Mouse (Mus musculus): ENCODE data around the gene Apc2. TPM values are rescaled to one million over a fixed set of nuclear protein-coding genes. Genes with fewer than 3 reads are reported as not detected.
A peak's percentile ranks its signal among the peaks of the same experiment; 100 is the strongest.

The Apc2 gene
- polyA plus RNA-seq, 1 experiment from 2014 or later = 0.96 TPM

- 58% methylated on average over 54 of the region's 54 CpGs for WGBS
- no peak overlapping the region for H3K27ac ChIP-seq
- H3K36me3 ChIP-seq = peaks cover 3% of the 10 kb centered on the region; the same call in 1 of the 2 replicates
- ATAC-seq (replicated peaks; ENCODE audit: insufficient number of reproducible peaks, insufficient read depth, low FRiP score, low read depth) = no peak
- H3K4me2 ChIP-seq = no peak overlapping the region
- no peaks in the 10 kb centered on the region for H3K9me3 ChIP-seq (replicated peaks)
- peaks cover 92% of the 10 kb centered on the region for H3K27me3 ChIP-seq
- H3K9ac ChIP-seq = no peak overlapping the region
- H3K4me1 ChIP-seq (replicated peaks) = peaks cover 50% of the 10 kb centered on the region
- H3K4me3 ChIP-seq = no peak overlapping the region
Observed at GRCm38 (mm10) chr10:80312586-80313504, 17.1 kb downstream of the Apc2 start.

GRCm38 (mm10) chr10:80313627-80314201 is 17.9 kb downstream of the Apc2 start:
- H3K27me3 ChIP-seq = peaks cover 89% of the 10 kb centered on the region
- no peak overlapping the region for H3K27ac ChIP-seq
- peaks cover 12% of the 10 kb centered on the region; the same call in 1 of the 2 replicates for H3K36me3 ChIP-seq
- H3K4me1 ChIP-seq (replicated peaks) = peaks cover 50% of the 10 kb centered on the region
- H3K4me2 ChIP-seq = peak overlapping the region; percentile 28
- H3K9me3 ChIP-seq (replicated peaks) = no peaks in the 10 kb centered on the region
- H3K4me3 ChIP-seq = no peak overlapping the region; the same call in 1 of the 2 replicates
- H3K9ac ChIP-seq = no peak overlapping the region
- no peak for ATAC-seq (replicated peaks; ENCODE audit: insufficient number of reproducible peaks, insufficient read depth, low FRiP score, low read depth)
- WGBS = 27% methylated on average over 20 of the region's 20 CpGs

- H3K9ac ChIP-seq = no peak overlapping the region
- 40% methylated on average over 16 of the region's 16 CpGs for WGBS
- peaks cover 54% of the 10 kb centered on the region for H3K4me1 ChIP-seq (replicated peaks)
- no peak overlapping the region for H3K27ac ChIP-seq
- H3K36me3 ChIP-seq = peaks cover 12% of the 10 kb centered on the region; the same call in 1 of the 2 replicates
- H3K9me3 ChIP-seq (replicated peaks) = no peaks in the 10 kb centered on the region
- H3K4me2 ChIP-seq = no peak overlapping the region
- H3K4me3 ChIP-seq = no peak overlapping the region
- peaks cover 80% of the 10 kb centered on the region for H3K27me3 ChIP-seq
- no peak for ATAC-seq (replicated peaks; ENCODE audit: insufficient number of reproducible peaks, insufficient read depth, low FRiP score, low read depth)
Observed at GRCm38 (mm10) chr10:80314494-80315001, 18.8 kb downstream of the Apc2 start.

- no peak for ATAC-seq (replicated peaks; ENCODE audit: insufficient number of reproducible peaks, insufficient read depth, low FRiP score, low read depth)
Observed at GRCm38 (mm10) chr10:80315315-80315714, 19.5 kb downstream of the Apc2 start.

GRCm38 (mm10) chr10:80316359-80316781 is 20.6 kb downstream of the Apc2 start:
- Histone ChIP-seq H3K27ac (peak overlapping the region; percentile 33; the same call in 1 of the 2 replicates), H3K4me2 (peak overlapping the region; percentile 33), H3K4me3 (no peak overlapping the region), H3K27me3 (peaks cover 64% of the 10 kb centered on the region), H3K9ac (no peak overlapping the region; the same call in 1 of the 2 replicates), H3K36me3 (peaks cover 12% of the 10 kb centered on the region; the same call in 1 of the 2 replicates), H3K9me3 (replicated peaks) (no peaks in the 10 kb centered on the region), H3K4me1 (replicated peaks) (peaks cover 60% of the 10 kb centered on the region)
- peak; percentile 19; the same call in 1 of the 2 replicates for ATAC-seq (replicated peaks; ENCODE audit: insufficient number of reproducible peaks, insufficient read depth, low FRiP score, low read depth)
- 18% methylated on average over 11 of the region's 11 CpGs for whole genome bisulfite sequencing

More at GRCm38 (mm10) chr10:80315315-80315714, 19.5 kb downstream of the Apc2 start:
- peaks cover 12% of the 10 kb centered on the region; the same call in 1 of the 2 replicates for H3K36me3 ChIP-seq
- no peak overlapping the region for H3K4me2 ChIP-seq
- peaks cover 74% of the 10 kb centered on the region for H3K27me3 ChIP-seq
- no peaks in the 10 kb centered on the region for H3K9me3 ChIP-seq (replicated peaks)
- no peak overlapping the region for H3K9ac ChIP-seq
- H3K4me1 ChIP-seq (replicated peaks) = peaks cover 57% of the 10 kb centered on the region
- no peak overlapping the region for H3K27ac ChIP-seq
- 45% methylated on average over 27 of the region's 27 CpGs for WGBS
- H3K4me3 ChIP-seq = no peak overlapping the region

- Histone ChIP-seq H3K9ac (no peak overlapping the region), H3K4me3 (no peak overlapping the region), H3K4me2 (peak overlapping the region; percentile 33; the same call in 1 of the 2 replicates), H3K9me3 (replicated peaks) (no peaks in the 10 kb centered on the region), H3K27me3 (peaks cover 57% of the 10 kb centered on the region), H3K27ac (no peak overlapping the region), H3K36me3 (peaks cover 12% of the 10 kb centered on the region; the same call in 1 of the 2 replicates), H3K4me1 (replicated peaks) (peaks cover 60% of the 10 kb centered on the region)
- ATAC-seq (replicated peaks; ENCODE audit: insufficient number of reproducible peaks, insufficient read depth, low FRiP score, low read depth) = no peak
- 54% methylated on average over 10 of the region's 10 CpGs for WGBS
Observed at GRCm38 (mm10) chr10:80317011-80317410, 21.2 kb downstream of the Apc2 start.

- Histone ChIP-seq H3K27ac (peak within 1 kb of the TSS; percentile 74), H3K4me3 (peak within 1 kb of the TSS; percentile 96), H3K4me1 (replicated peaks) (peaks cover 51% of the 10 kb centered on the region), H3K36me3 (peaks cover 12% of the 10 kb centered on the region; the same call in 1 of the 2 replicates), H3K9ac (peak within 1 kb of the TSS; percentile 83), H3K27me3 (peaks cover 33% of the 10 kb centered on the region), H3K9me3 (replicated peaks) (no peaks in the 10 kb centered on the region), H3K4me2 (peak within 1 kb of the TSS; percentile 87)
- WGBS = under 1% methylated on average over 34 of the region's 34 CpGs
- ATAC-seq (replicated peaks; ENCODE audit: insufficient number of reproducible peaks, insufficient read depth, low FRiP score, low read depth) = peak; percentile 45; the same call in 1 of the 2 replicates
Observed at GRCm38 (mm10) chr10:80320340-80320760, 24.6 kb downstream of the Apc2 start, which contains the start of gene 2310011J03Rik. Gene 2310011J03Rik (minus strand): TSS chr10:80320537.

- H3K4me3 ChIP-seq = no peak overlapping the region
- H3K27ac ChIP-seq = no peak overlapping the region
- H3K4me2 ChIP-seq = 0 out of 2 replicates have a peak overlapping the region, but pooled peaks have one; percentile 87
- peaks cover 43% of the 10 kb centered on the region for H3K4me1 ChIP-seq (replicated peaks)
- no peak for ATAC-seq (replicated peaks; ENCODE audit: insufficient number of reproducible peaks, insufficient read depth, low FRiP score, low read depth)
- H3K9me3 ChIP-seq (replicated peaks) = no peaks in the 10 kb centered on the region
- H3K36me3 ChIP-seq = peaks cover 12% of the 10 kb centered on the region; the same call in 1 of the 2 replicates
- WGBS = 69% methylated on average over 6 of the region's 6 CpGs
- peaks cover 32% of the 10 kb centered on the region for H3K27me3 ChIP-seq
- no peak overlapping the region for H3K9ac ChIP-seq
Observed at GRCm38 (mm10) chr10:80321014-80321669, 25.4 kb downstream of the Apc2 start.

- no peak overlapping the region for H3K27ac ChIP-seq
- H3K9ac ChIP-seq = no peak overlapping the region
- 86% methylated on average over 21 of the region's 21 CpGs for WGBS
- peaks cover 35% of the 10 kb centered on the region for H3K4me1 ChIP-seq (replicated peaks)
- peaks cover 12% of the 10 kb centered on the region; the same call in 1 of the 2 replicates for H3K36me3 ChIP-seq
- peaks cover 29% of the 10 kb centered on the region for H3K27me3 ChIP-seq
- H3K4me2 ChIP-seq = no peak overlapping the region
- no peak for ATAC-seq (replicated peaks; ENCODE audit: insufficient number of reproducible peaks, insufficient read depth, low FRiP score, low read depth)
- no peaks in the 10 kb centered on the region for H3K9me3 ChIP-seq (replicated peaks)
- H3K4me3 ChIP-seq = no peak overlapping the region
Observed at GRCm38 (mm10) chr10:80321670-80322581, 26.1 kb downstream of the Apc2 start.

GRCm38 (mm10) chr10:80322811-80323211 is 27.0 kb downstream of the Apc2 start:
- H3K36me3 ChIP-seq = peaks cover 9% of the 10 kb centered on the region; the same call in 1 of the 2 replicates
- peaks cover 26% of the 10 kb centered on the region for H3K4me1 ChIP-seq (replicated peaks)
- 3% methylated on average over 28 of the region's 28 CpGs for WGBS
- no peaks in the 10 kb centered on the region for H3K9me3 ChIP-seq (replicated peaks)
- peak; percentile 3; the same call in 1 of the 2 replicates for ATAC-seq (replicated peaks; ENCODE audit: insufficient number of reproducible peaks, insufficient read depth, low FRiP score, low read depth)
- no peak overlapping the region for H3K27ac ChIP-seq
- peak overlapping the region; percentile 64 for H3K4me3 ChIP-seq
- H3K27me3 ChIP-seq = peaks cover 20% of the 10 kb centered on the region
- peak overlapping the region; percentile 98 for H3K4me2 ChIP-seq
- peak overlapping the region; percentile 62 for H3K9ac ChIP-seq

All from heart, embryonic 15.5 days (tissue).